Mouse (Mus musculus) frontal cortex, postnatal 36 days (tissue): ENCODE measurements around the gene Zfyve27.

Source experiments
- DNase-seq, 2 experiments: peaks; one replicate each; pipeline ENCODE4 v3.0.0; 2022; ENCODE audit warnings: low spot score in 2 of 2

Gene Zfyve27

GRCm38 (mm10) chr19:42142757-42143156 is 21.0 kb upstream of the Zfyve27 start:
- no peak for DNase-seq

GRCm38 (mm10) chr19:42144067-42144466 is 19.7 kb upstream of the Zfyve27 start:
- no peak for DNase-seq

GRCm38 (mm10) chr19:42144541-42145167 is 19.1 kb upstream of the Zfyve27 start:
- DNase-seq = peak; percentile 86 to 92

GRCm38 (mm10) chr19:42145210-42145609 is 18.5 kb upstream of the Zfyve27 start:
- DNase-seq = no peak

- DNase-seq = no peak
Measured at GRCm38 (mm10) chr19:42145731-42146130, 18.0 kb upstream of the Zfyve27 start.

- no peak for DNase-seq
Measured at GRCm38 (mm10) chr19:42146276-42147010, 17.3 kb upstream of the Zfyve27 start.

GRCm38 (mm10) chr19:42147170-42147768 is 16.5 kb upstream of the Zfyve27 start, which contains the start of gene Marveld1:
Gene Marveld1 (plus strand): TSS chr19:42147400.
- peak; percentile 34 to 60 for DNase-seq

GRCm38 (mm10) chr19:42147769-42148568 is 15.8 kb upstream of the Zfyve27 start:
- DNase-seq = peak; percentile 70 to 72

- DNase-seq = no peak
Measured at GRCm38 (mm10) chr19:42148569-42148860, 15.2 kb upstream of the Zfyve27 start.

- DNase-seq = peak; percentile 89 to 92
Measured at GRCm38 (mm10) chr19:42151990-42152389, 11.8 kb upstream of the Zfyve27 start.

- DNase-seq = no peak
Measured at GRCm38 (mm10) chr19:42157493-42158237, 6.1 kb upstream of the Zfyve27 start.

- no peak for DNase-seq
Measured at GRCm38 (mm10) chr19:42158246-42159017, 5.3 kb upstream of the Zfyve27 start.

GRCm38 (mm10) chr19:42164188-42164587 is 437 bp downstream of the Zfyve27 start:
- DNase-seq = no peak

GRCm38 (mm10) chr19:42166130-42166529 is 2.4 kb downstream of the Zfyve27 start:
- peak; percentile 90 to 92 for DNase-seq

GRCm38 (mm10) chr19:42166766-42167165 is 3.0 kb downstream of the Zfyve27 start:
- no peak for DNase-seq

- no peak for DNase-seq
Measured at GRCm38 (mm10) chr19:42167489-42167888, 3.7 kb downstream of the Zfyve27 start.

- no peak for DNase-seq
Measured at GRCm38 (mm10) chr19:42169322-42169975, 5.7 kb downstream of the Zfyve27 start.

- DNase-seq = peak; percentile 86 to 94
Measured at GRCm38 (mm10) chr19:42170025-42170969, 6.5 kb downstream of the Zfyve27 start.

- no peak for DNase-seq
Measured at GRCm38 (mm10) chr19:42176841-42177240, 13.1 kb downstream of the Zfyve27 start.
